Mouse (Mus musculus) stomach, embryonic 16.5 days (tissue): ENCODE data around the gene Ptprm. TPM values are rescaled to one million over a fixed set of nuclear protein-coding genes. Genes with fewer than 3 reads are reported as not detected.

ENCODE experiments used
- ATAC-seq: fragments of 200-750 bp; cut with Nextera tagmentation; 2 replicates; pipeline ENCODE4 v1.8.0; 2017; ENCODE audit warnings: moderate number of reproducible peaks, moderate TSS enrichment; ENCODE audit not compliant: insufficient read depth, low FRiP score
- H3K27ac ChIP-seq: fragments of 300-500 bp; sonication (generic); 2 replicates; pipeline ENCODE4 v1.5.1; 2014; ENCODE audit warnings: low read length
- H3K27me3 ChIP-seq: fragments of 300-500 bp; sonication (generic); 2 replicates; pipeline ENCODE4 v1.6.1; 2014; ENCODE audit warnings: low read length, control low read depth, mixed read lengths; ENCODE audit not compliant: control insufficient read depth, insufficient read depth
- H3K36me3 ChIP-seq: fragments of 300-500 bp; sonication (generic); 2 replicates; pipeline ENCODE4 v1.6.1; 2014; ENCODE audit warnings: low read length; ENCODE audit not compliant: control insufficient read depth, insufficient read depth
- H3K4me1 ChIP-seq: fragments of 300-500 bp; sonication (generic); 2 replicates; pipeline ENCODE4 v1.6.1; 2014; ENCODE audit warnings: low read length, control low read depth, mixed read lengths; ENCODE audit not compliant: control insufficient read depth, insufficient read depth
- H3K4me2 ChIP-seq: fragments of 300-500 bp; sonication (generic); 2 replicates; pipeline ENCODE4 v1.6.1; 2014; ENCODE audit warnings: low read depth, low read length, mixed read lengths
- H3K4me3 ChIP-seq: fragments of 300-500 bp; sonication (generic); replicated peaks from 2 replicates; pipeline ENCODE4 v1.5.1; 2014; ENCODE audit warnings: mild to moderate bottlenecking, low read length
- H3K9ac ChIP-seq: fragments of 300-500 bp; sonication (generic); 2 replicates; pipeline ENCODE4 v1.6.1; 2014; ENCODE audit warnings: low read length
- H3K9me3 ChIP-seq: fragments of 300-500 bp; sonication (generic); replicated peaks from 2 replicates; pipeline ENCODE4 v1.6.1; 2016; ENCODE audit warnings: low read length, control low read depth; ENCODE audit not compliant: control insufficient read depth
- WGBS: fragments of 180-500 bp; shearing (Covaris S2); extraction: QIAGEN DNeasy Blood & Tissue Kit; methylation state at CpG from one replicate; pipeline ENCODE4 v1.1.7; 2014; 5-methylcytosine and 5-hydroxymethylcytosine counted together
- polyA plus RNA-seq: library from polyadenylated mRNA; unstranded; fragments of >200 nt; fragmentation: Nextera tagmentation; extraction: Ambion mirVana; gene quantifications from 2 replicates; pipeline ENCODE4 v1.2.1, GENCODE M21; 2015

The Ptprm gene
- polyA plus RNA-seq, 1 experiment from 2014 or later = 10.8 TPM

- no peak overlapping the region for H3K4me3 ChIP-seq
- H3K36me3 ChIP-seq = no peaks in the 10 kb centered on the region
- no peak overlapping the region for H3K27ac ChIP-seq
- no peak overlapping the region for H3K4me2 ChIP-seq
- no peak overlapping the region for H3K9ac ChIP-seq
- no peaks in the 10 kb centered on the region for H3K4me1 ChIP-seq
- H3K27me3 ChIP-seq = no peaks in the 10 kb centered on the region
- 87% methylated on average over 4 of the region's 4 CpGs for WGBS
- no peaks in the 10 kb centered on the region for H3K9me3 ChIP-seq
- no peak for ATAC-seq
Observed at GRCm38 (mm10) chr17:67010136-67010535, 344.1 kb downstream of the Ptprm start.

- H3K36me3 ChIP-seq = no peaks in the 10 kb centered on the region
- no peaks in the 10 kb centered on the region for H3K9me3 ChIP-seq
- no peak overlapping the region for H3K4me3 ChIP-seq
- 92% methylated on average over 9 of the region's 9 CpGs for WGBS
- no peaks in the 10 kb centered on the region for H3K27me3 ChIP-seq
- no peak for ATAC-seq
- no peak overlapping the region for H3K9ac ChIP-seq
- H3K4me1 ChIP-seq = no peaks in the 10 kb centered on the region
- H3K27ac ChIP-seq = no peak overlapping the region
- no peak overlapping the region for H3K4me2 ChIP-seq
Observed at GRCm38 (mm10) chr17:67008137-67008536, 346.1 kb downstream of the Ptprm start.

GRCm38 (mm10) chr17:67006740-67007385, 347.4 kb downstream of the Ptprm start:
- 0 out of 2 replicates have a peak overlapping the region, but pooled peaks have one; percentile 48 for H3K27ac ChIP-seq
- peak; percentile 58 for ATAC-seq
- 68% methylated on average over 14 of the region's 14 CpGs for WGBS

GRCm38 (mm10) chr17:66996882-66997281, 357.4 kb downstream of the Ptprm start:
- no peak overlapping the region for H3K27ac ChIP-seq
- no peak overlapping the region for H3K4me3 ChIP-seq
- no peaks in the 10 kb centered on the region; the same call in 1 of the 2 replicates for H3K9me3 ChIP-seq
- H3K36me3 ChIP-seq = no peaks in the 10 kb centered on the region
- no peak overlapping the region for H3K4me2 ChIP-seq
- ATAC-seq = no peak
- no peaks in the 10 kb centered on the region for H3K4me1 ChIP-seq
- no peaks in the 10 kb centered on the region for H3K27me3 ChIP-seq
- H3K9ac ChIP-seq = no peak overlapping the region
- 52% methylated on average over 2 of the region's 2 CpGs for WGBS

More at GRCm38 (mm10) chr17:67006740-67007385, 347.4 kb downstream of the Ptprm start:
- Histone ChIP-seq H3K4me2 (no peak overlapping the region), H3K9ac (no peak overlapping the region), H3K9me3 (no peaks in the 10 kb centered on the region), H3K4me1 (no peaks in the 10 kb centered on the region), H3K4me3 (no peak overlapping the region), H3K36me3 (no peaks in the 10 kb centered on the region), H3K27me3 (no peaks in the 10 kb centered on the region)

GRCm38 (mm10) chr17:66996016-66996415, 358.2 kb downstream of the Ptprm start:
- ATAC-seq = no peak
- 90% methylated on average over 6 of the region's 6 CpGs for WGBS
- H3K4me1 ChIP-seq = no peaks in the 10 kb centered on the region
- H3K27me3 ChIP-seq = no peaks in the 10 kb centered on the region
- no peak overlapping the region for H3K27ac ChIP-seq
- H3K9me3 ChIP-seq = no peaks in the 10 kb centered on the region; the same call in 1 of the 2 replicates
- no peaks in the 10 kb centered on the region for H3K36me3 ChIP-seq
- no peak overlapping the region for H3K4me3 ChIP-seq
- H3K4me2 ChIP-seq = no peak overlapping the region
- no peak overlapping the region for H3K9ac ChIP-seq

- Histone ChIP-seq H3K36me3 (no peaks in the 10 kb centered on the region), H3K27me3 (no peaks in the 10 kb centered on the region), H3K9me3 (no peaks in the 10 kb centered on the region), H3K9ac (no peak overlapping the region), H3K4me2 (no peak overlapping the region), H3K4me1 (no peaks in the 10 kb centered on the region), H3K4me3 (no peak overlapping the region), H3K27ac (no peak overlapping the region)
- 89% methylated on average over 4 of the region's 4 CpGs for WGBS
- ATAC-seq = no peak
Observed at GRCm38 (mm10) chr17:66991815-66992214, 362.4 kb downstream of the Ptprm start.

GRCm38 (mm10) chr17:66990761-66991160, 363.5 kb downstream of the Ptprm start:
- WGBS = 50% methylated on average over 2 of the region's 2 CpGs

GRCm38 (mm10) chr17:66988014-66988413, 366.2 kb downstream of the Ptprm start:
- no peaks in the 10 kb centered on the region for H3K4me1 ChIP-seq
- H3K4me2 ChIP-seq = no peak overlapping the region
- WGBS = 83% methylated on average over 1 of the region's 1 CpGs
- no peak overlapping the region for H3K9ac ChIP-seq
- H3K4me3 ChIP-seq = no peak overlapping the region
- no peak overlapping the region for H3K27ac ChIP-seq
- H3K27me3 ChIP-seq = no peaks in the 10 kb centered on the region
- no peaks in the 10 kb centered on the region for H3K9me3 ChIP-seq
- ATAC-seq = no peak
- no peaks in the 10 kb centered on the region for H3K36me3 ChIP-seq

More at GRCm38 (mm10) chr17:66990761-66991160, 363.5 kb downstream of the Ptprm start:
- H3K27ac ChIP-seq = no peak overlapping the region
- no peak overlapping the region for H3K9ac ChIP-seq
- H3K4me2 ChIP-seq = no peak overlapping the region
- H3K9me3 ChIP-seq = no peaks in the 10 kb centered on the region
- H3K4me3 ChIP-seq = no peak overlapping the region
- no peak for ATAC-seq
- no peaks in the 10 kb centered on the region for H3K36me3 ChIP-seq
- no peaks in the 10 kb centered on the region for H3K4me1 ChIP-seq
- H3K27me3 ChIP-seq = no peaks in the 10 kb centered on the region

GRCm38 (mm10) chr17:66981649-66982048, 372.6 kb downstream of the Ptprm start:
- no peak overlapping the region for H3K4me2 ChIP-seq
- no peak overlapping the region for H3K27ac ChIP-seq
- H3K4me1 ChIP-seq = no peaks in the 10 kb centered on the region
- H3K9ac ChIP-seq = no peak overlapping the region
- H3K36me3 ChIP-seq = no peaks in the 10 kb centered on the region
- ATAC-seq = no peak
- no peaks in the 10 kb centered on the region for H3K9me3 ChIP-seq
- no peaks in the 10 kb centered on the region for H3K27me3 ChIP-seq
- no peak overlapping the region for H3K4me3 ChIP-seq
- WGBS = 58% methylated on average over 2 of the region's 2 CpGs
